Mouse (Mus musculus) embryo, embryonic 10.5 days (tissue): Measurements from ENCODE around the gene Ccdc188.
"Not testable (repeated sequence)": the region's sequence is repeated elsewhere in the genome, so short reads cannot be mapped to it uniquely, and the experiment has no call there.

Experiments
- DNase-seq: peaks from one replicate; pipeline ENCODE4 v3.0.0-alpha.2; 2015; ENCODE audit warnings: low spot score

The Ccdc188 gene

GRCm38 (mm10) chr16:18217579-18217978 is at the start of gene Ccdc188:
TSS of gene Ccdc188 (plus strand) at chr16:18217879.
- DNase-seq, result no peak

GRCm38 (mm10) chr16:18169156-18169555 is 48.5 kb upstream of the Ccdc188 start:
- DNase-seq, result no peak

GRCm38 (mm10) chr16:18169776-18170175 is 47.9 kb upstream of the Ccdc188 start:
- DNase-seq, result no peak

- DNase-seq, result peak; percentile 88
These were observed 45.3 kb upstream of the Ccdc188 start for GRCm38 (mm10) chr16:18172266-18172855.

- no peak for DNase-seq
These were observed 44.4 kb upstream of the Ccdc188 start for GRCm38 (mm10) chr16:18173231-18173630.

- DNase-seq, result no peak
These were observed 43.9 kb upstream of the Ccdc188 start for GRCm38 (mm10) chr16:18173788-18174187.

- DNase-seq, result no peak
These were observed 41.7 kb upstream of the Ccdc188 start for GRCm38 (mm10) chr16:18175817-18176541.

GRCm38 (mm10) chr16:18176758-18177157 is 40.9 kb upstream of the Ccdc188 start:
- no peak for DNase-seq

- DNase-seq, result no peak
These were observed 38.1 kb upstream of the Ccdc188 start for GRCm38 (mm10) chr16:18179591-18179990.

- no peak for DNase-seq
These were observed 36.3 kb upstream of the Ccdc188 start for GRCm38 (mm10) chr16:18181398-18181797.

- no peak for DNase-seq
These were observed 34.9 kb upstream of the Ccdc188 start for GRCm38 (mm10) chr16:18182766-18183165.

GRCm38 (mm10) chr16:18185715-18186449 is 31.8 kb upstream of the Ccdc188 start:
- peak; percentile 28 for DNase-seq

GRCm38 (mm10) chr16:18186798-18187197 is 30.9 kb upstream of the Ccdc188 start:
- DNase-seq, result no peak

GRCm38 (mm10) chr16:18187221-18187620 is 30.5 kb upstream of the Ccdc188 start:
- no peak for DNase-seq

GRCm38 (mm10) chr16:18191006-18191405 is 26.7 kb upstream of the Ccdc188 start:
- no peak for DNase-seq

GRCm38 (mm10) chr16:18194208-18194985 is 23.3 kb upstream of the Ccdc188 start:
- DNase-seq, result peak; percentile 44

- no peak for DNase-seq
These were observed 22.6 kb upstream of the Ccdc188 start for GRCm38 (mm10) chr16:18195068-18195467.

- DNase-seq, result not testable (repeated sequence)
These were observed 22.1 kb upstream of the Ccdc188 start for GRCm38 (mm10) chr16:18195561-18195960.

- no peak for DNase-seq
These were observed 19.8 kb upstream of the Ccdc188 start for GRCm38 (mm10) chr16:18197881-18198280.

GRCm38 (mm10) chr16:18198365-18199098 is 19.1 kb upstream of the Ccdc188 start:
- DNase-seq, result no peak

GRCm38 (mm10) chr16:18200062-18200461 is 17.6 kb upstream of the Ccdc188 start:
- DNase-seq, result no peak
